Comparison of ENCODE assay signal across 8 mouse cellular contexts in the genomic region with DNA sequence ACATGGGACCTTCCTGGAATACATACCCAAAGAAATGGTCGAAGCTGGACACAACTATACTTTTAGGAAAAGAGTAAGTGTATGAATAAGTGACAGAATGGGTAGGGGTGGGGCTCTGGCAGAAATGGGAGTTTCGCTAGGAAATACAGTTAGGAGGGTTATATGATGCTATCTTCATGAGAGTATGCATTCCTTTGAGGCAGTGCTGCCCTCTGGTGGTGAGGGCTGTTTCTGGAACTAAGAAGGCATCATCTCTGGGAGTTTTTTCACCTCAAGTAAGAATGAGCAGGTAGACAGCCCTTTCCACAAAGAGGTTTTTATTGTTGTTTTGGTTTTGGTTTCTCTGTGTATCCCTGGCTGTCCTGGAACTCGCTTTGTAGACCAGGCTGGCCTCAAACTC. TPM values are rescaled to one million over a fixed set of nuclear protein-coding genes. Genes with fewer than 3 reads are reported as not detected.
A peak's percentile ranks its signal among the peaks of the same experiment; 100 is the strongest.
DNase-seq lines count a peak whose midpoint lies in the region; ATAC-seq and TF ChIP-seq lines count a peak whose summit lies in the region.

No protein-coding gene starts in this region.

- no peak overlapping the region for H3K4me3 ChIP-seq in heart, embryonic 10.5 days
- H3K4me3 ChIP-seq in midbrain, postnatal 0 days (ENCODE audit: low read depth, low read length): no peak overlapping the region

- 0 out of 2 replicates have a peak, but pooled peaks cover 6% of the 10 kb centered on the region for H3K4me1 ChIP-seq in heart, embryonic 10.5 days
- no peaks in the 10 kb centered on the region for H3K4me1 ChIP-seq in midbrain, postnatal 0 days (ENCODE audit: insufficient read depth, low read length)

- TF ChIP-seq CTCF in midbrain, postnatal 0 days (IDR thresholded peaks at IDR 0.05): peak; percentile 80

- H3K27me3 ChIP-seq in heart, embryonic 10.5 days (ENCODE audit: insufficient read depth, poor library complexity, severe bottlenecking): peaks cover 25% of the 10 kb centered on the region
- H3K27me3 ChIP-seq in midbrain, postnatal 0 days (ENCODE audit: insufficient read depth, low read length): no peaks in the 10 kb centered on the region

- H3K27ac ChIP-seq in heart, embryonic 10.5 days: no peak overlapping the region
- no peak overlapping the region for H3K27ac ChIP-seq in midbrain, postnatal 0 days (ENCODE audit: low read depth, low read length)

- 37% methylated on average over 3 of the region's 3 CpGs for WGBS in heart, embryonic 10.5 days
- WGBS in midbrain, postnatal 0 days: 46% methylated on average over 3 of the region's 3 CpGs

- peaks cover 41% of the 10 kb centered on the region for H3K36me3 ChIP-seq in heart, embryonic 10.5 days
- H3K36me3 ChIP-seq in midbrain, postnatal 0 days (ENCODE audit: insufficient read depth, low read length): peaks cover 36% of the 10 kb centered on the region

- intact Hi-C loops in heart, postnatal 14 days (cut with DNase I): loop anchor here (1.0 to 2.0 kb wide), 2 partner anchors 19 to 64 kb away; partner anchors contain the start of gene Zfp444

- peaks cover 10% of the 10 kb centered on the region; the same call in 1 of the 2 replicates for H3K9me3 ChIP-seq in heart, embryonic 10.5 days
- no peaks in the 10 kb centered on the region for H3K9me3 ChIP-seq in midbrain, postnatal 0 days (ENCODE audit: low read length)

- DNase-seq in heart, adult 8-10 months (ENCODE audit: low spot score): peak; percentile 69
- no peak for DNase-seq in heart, embryonic 10.5 days (ENCODE audit: low spot score)
- peak; percentile 75 to 82 for DNase-seq in adrenal gland, adult 18-20 months (ENCODE audit: low spot score in 2 of 2)
- DNase-seq in embryo, embryonic 11 days: peak; percentile 76
- DNase-seq in heart, postnatal 14 days: peak; percentile 79 to 87
- DNase-seq in left cerebral cortex, adult 11 months (ENCODE audit: low spot score): peak; percentile 75
- DNase-seq in midbrain, postnatal 0 days (ENCODE audit: low spot score): peak; percentile 58
- DNase-seq in testis, postnatal 10 days (ENCODE audit: low spot score): peak; percentile 92

- no peak for ATAC-seq in midbrain, postnatal 0 days (ENCODE audit: low FRiP score)

- no peak overlapping the region for H3K4me2 ChIP-seq in midbrain, postnatal 0 days (ENCODE audit: low read depth, low read length, poor library complexity, severe bottlenecking)

- H3K9ac ChIP-seq in midbrain, postnatal 0 days (replicated peaks; ENCODE audit: low read length, poor library complexity, severe bottlenecking): no peak overlapping the region

RNA-seq across cellular contexts. Expression of gene Galp, which starts 5.5 kb away (rescaled TPM):
- total RNA-seq in heart, adult 8-10 months (2022): not detected
- not detected in 2 replicates for polyA plus RNA-seq in heart, embryonic 10.5 days (2016; fragmentation: Nextera tagmentation; extraction: Ambion mirVana)
- not detected for total RNA-seq in adrenal gland, adult 18-20 months (2021)
- total RNA-seq in heart, postnatal 14 days (2021): not detected
- total RNA-seq in midbrain, postnatal 0 days (2014; rRNA removed): not detected in 2 replicates
- not detected in 2 replicates for polyA plus RNA-seq in midbrain, postnatal 0 days (2015; fragmentation: Nextera tagmentation; extraction: Ambion mirVana)

RNA-seq across cellular contexts. Expression of gene Zfp444, which starts 19.4 kb away (rescaled TPM):
- total RNA-seq in heart, adult 8-10 months (2022): 10 to 100 TPM in 2 of 4 experiments, 1 to 10 TPM in 2; 7.0 to 10.3 (median 9.9) TPM
- 38.6 and 51.4 TPM in 2 replicates for polyA plus RNA-seq in heart, embryonic 10.5 days (2016; fragmentation: Nextera tagmentation; extraction: Ambion mirVana)
- 10 to 100 TPM; 25.8 to 27.0 TPM for total RNA-seq in adrenal gland, adult 18-20 months (2021)
- 10 to 100 TPM; 10.3 to 11.5 TPM for total RNA-seq in heart, postnatal 14 days (2021)
- total RNA-seq in midbrain, postnatal 0 days (2014; rRNA removed): 86.4 and 92.4 TPM in 2 replicates
- 78.6 and 85.2 TPM in 2 replicates for polyA plus RNA-seq in midbrain, postnatal 0 days (2015; fragmentation: Nextera tagmentation; extraction: Ambion mirVana)

RNA-seq across cellular contexts. Expression of gene Zscan5b, which starts 30.7 kb away (rescaled TPM):
- total RNA-seq in heart, adult 8-10 months (2022): not detected
- not detected in 2 replicates for polyA plus RNA-seq in heart, embryonic 10.5 days (2016; fragmentation: Nextera tagmentation; extraction: Ambion mirVana)
- not detected for total RNA-seq in adrenal gland, adult 18-20 months (2021)
- total RNA-seq in heart, postnatal 14 days (2021): not detected
- not detected in 2 replicates for total RNA-seq in midbrain, postnatal 0 days (2014; rRNA removed)
- polyA plus RNA-seq in midbrain, postnatal 0 days (2015; fragmentation: Nextera tagmentation; extraction: Ambion mirVana): not detected in 2 replicates

RNA-seq across cellular contexts. Expression of gene Zfp787, which starts 35.6 kb away (rescaled TPM):
- 10 to 100 TPM; 24.7 to 29.4 (median 28.0) TPM for total RNA-seq in heart, adult 8-10 months (2022)
- polyA plus RNA-seq in heart, embryonic 10.5 days (2016; fragmentation: Nextera tagmentation; extraction: Ambion mirVana): 22.3 and 31.1 TPM in 2 replicates
- total RNA-seq in adrenal gland, adult 18-20 months (2021): 10 to 100 TPM; 43.2 to 47.7 TPM
- total RNA-seq in heart, postnatal 14 days (2021): 10 to 100 TPM; 37.8 to 38.9 TPM
- total RNA-seq in midbrain, postnatal 0 days (2014; rRNA removed): 65.8 and 66.7 TPM in 2 replicates
- 53.8 and 61.5 TPM in 2 replicates for polyA plus RNA-seq in midbrain, postnatal 0 days (2015; fragmentation: Nextera tagmentation; extraction: Ambion mirVana)
